Mouse (Mus musculus) midbrain, embryonic 14.5 days (tissue): ENCODE results near the gene Taar1. TPM values are rescaled to one million over a fixed set of nuclear protein-coding genes. Genes with fewer than 3 reads are reported as not detected.
A peak's percentile ranks its signal among the peaks of the same experiment; 100 is the strongest.

ENCODE experiments used
- ATAC-seq: fragments of 200-750 bp; cut with Nextera tagmentation; 2 replicates; pipeline ENCODE4 v1.8.0; 2017; ENCODE audit warnings: moderate number of reproducible peaks, moderate library complexity; ENCODE audit not compliant: low FRiP score, low TSS enrichment
- DNase-seq: peaks from one replicate; pipeline ENCODE4 v3.0.0-alpha.2; 2015
- H3K27ac ChIP-seq: fragments of 300-500 bp; sonication (generic); replicated peaks from 2 replicates; pipeline ENCODE4 v1.5.1; 2014; ENCODE audit warnings: mild to moderate bottlenecking, low read depth, low read length, moderate library complexity
- H3K27me3 ChIP-seq: fragments of 300-500 bp; sonication (generic); 2 replicates; pipeline ENCODE4 v1.6.1; 2014; ENCODE audit warnings: low read length, control low read depth, mixed read lengths; ENCODE audit not compliant: control insufficient read depth, insufficient read depth
- H3K36me3 ChIP-seq: fragments of 300-500 bp; sonication (generic); 2 replicates; pipeline ENCODE4 v1.6.1; 2014; ENCODE audit warnings: low read length, control low read depth; ENCODE audit not compliant: control insufficient read depth, insufficient read depth
- H3K4me1 ChIP-seq: fragments of 300-500 bp; sonication (generic); 2 replicates; pipeline ENCODE4 v1.6.1; 2014; ENCODE audit warnings: mild to moderate bottlenecking, antibody characterized with exemption, low read length, control low read depth; ENCODE audit not compliant: control insufficient read depth, insufficient read depth
- H3K4me2 ChIP-seq: fragments of 300-500 bp; sonication (generic); 2 replicates; pipeline ENCODE4 v1.6.1; 2014; ENCODE audit warnings: mild to moderate bottlenecking, low read length, moderate library complexity
- H3K4me3 ChIP-seq: fragments of 300-500 bp; sonication (generic); replicated peaks from 2 replicates; pipeline ENCODE4 v1.5.1; 2014; ENCODE audit warnings: low read depth, low read length
- H3K9ac ChIP-seq: fragments of 300-500 bp; sonication (generic); replicated peaks from 2 replicates; pipeline ENCODE4 v1.6.1; 2014; ENCODE audit warnings: mild to moderate bottlenecking, low read length, moderate library complexity
- H3K9me3 ChIP-seq: fragments of 300-500 bp; sonication (generic); 2 replicates; pipeline ENCODE4 v1.6.1; 2016; ENCODE audit warnings: low read length, control low read depth, mixed read lengths; ENCODE audit not compliant: control insufficient read depth
- whole genome bisulfite sequencing: fragments of 180-500 bp; shearing (Covaris S2); extraction: QIAGEN DNeasy Blood & Tissue Kit; methylation state at CpG from one replicate; pipeline ENCODE4 v1.1.7; 2014; 5-methylcytosine and 5-hydroxymethylcytosine counted together
- polyA plus RNA-seq: library from polyadenylated mRNA; unstranded; fragments of >200 nt; fragmentation: Nextera tagmentation; extraction: Ambion mirVana; gene quantifications from 2 replicates; pipeline ENCODE4 v1.2.1, GENCODE M21; 2014

Taar1 gene
- polyA plus RNA-seq, 1 experiment from 2014 or later = not detected

- ATAC-seq (no peak), DNase-seq (no peak)
- no peaks in the 10 kb centered on the region for H3K36me3 ChIP-seq
- H3K9me3 ChIP-seq = no peaks in the 10 kb centered on the region
- no peaks in the 10 kb centered on the region for H3K4me1 ChIP-seq
- H3K9ac ChIP-seq = no peak within 1 kb of the TSS
- no peaks in the 10 kb centered on the region for H3K27me3 ChIP-seq
- no peak within 1 kb of the TSS for H3K4me3 ChIP-seq
- WGBS = 96% methylated on average over 13 of the region's 13 CpGs
- H3K27ac ChIP-seq = no peak within 1 kb of the TSS
- H3K4me2 ChIP-seq = no peak within 1 kb of the TSS
Observed at GRCm38 (mm10) chr10:23960444-23960915, 40.3 kb downstream of the Taar1 start, which contains the start of gene Taar4. Gene Taar4, plus strand, starts transcription at chr10:23960494.

- Histone ChIP-seq H3K4me3 (no peak overlapping the region), H3K4me2 (no peak overlapping the region), H3K36me3 (no peaks in the 10 kb centered on the region), H3K27me3 (no peaks in the 10 kb centered on the region), H3K4me1 (no peaks in the 10 kb centered on the region), H3K9me3 (no peaks in the 10 kb centered on the region), H3K9ac (no peak overlapping the region), H3K27ac (no peak overlapping the region)
- ATAC-seq = no peak
- WGBS = 51% methylated on average over 3 of the region's 3 CpGs
- peak; percentile 19 for DNase-seq
Observed at GRCm38 (mm10) chr10:23963444-23963843, 43.3 kb downstream of the Taar1 start.

GRCm38 (mm10) chr10:23964921-23965610 is 44.9 kb downstream of the Taar1 start:
- no peak for ATAC-seq
- no peaks in the 10 kb centered on the region for H3K36me3 ChIP-seq
- H3K4me1 ChIP-seq = no peaks in the 10 kb centered on the region
- H3K4me3 ChIP-seq = no peak overlapping the region
- no peak for DNase-seq
- no peaks in the 10 kb centered on the region for H3K27me3 ChIP-seq
- WGBS = 92% methylated on average over 6 of the region's 6 CpGs
- H3K27ac ChIP-seq = no peak overlapping the region
- H3K4me2 ChIP-seq = no peak overlapping the region
- no peaks in the 10 kb centered on the region for H3K9me3 ChIP-seq
- no peak overlapping the region for H3K9ac ChIP-seq

- H3K27me3 ChIP-seq = no peaks in the 10 kb centered on the region
- 91% methylated on average over 11 of the region's 11 CpGs for WGBS
- DNase-seq = no peak
- no peaks in the 10 kb centered on the region for H3K4me1 ChIP-seq
- H3K36me3 ChIP-seq = no peaks in the 10 kb centered on the region
- no peaks in the 10 kb centered on the region for H3K9me3 ChIP-seq
- ATAC-seq = no peak
- no peak within 1 kb of the TSS for H3K4me3 ChIP-seq
- no peak within 1 kb of the TSS for H3K4me2 ChIP-seq
- H3K27ac ChIP-seq = no peak within 1 kb of the TSS
- no peak within 1 kb of the TSS for H3K9ac ChIP-seq
Observed at GRCm38 (mm10) chr10:23970656-23971165, 50.6 kb downstream of the Taar1 start, which contains the start of gene Taar5. Gene Taar5, plus strand, starts transcription at chr10:23970706.

Other genes with a start within 250 kb of the Taar1 start
- 119 and 123 TPM in 2 replicates for gene Rps12, start 133.1 kb upstream of the Taar1 start, polyA plus RNA-seq
- gene Slc18b1, start 123.4 kb upstream of the Taar1 start, polyA plus RNA-seq = 16.4 and 21.2 TPM in 2 replicates
- gene Vnn3, start 68.9 kb upstream of the Taar1 start, polyA plus RNA-seq = not detected in 2 replicates
- gene Vnn1, start 25.7 kb upstream of the Taar1 start, polyA plus RNA-seq = 0.08 TPM in 1 of 2 replicates, not detected in the other
- not detected in 2 replicates for gene Taar2, start 18.2 kb downstream of the Taar1 start, polyA plus RNA-seq
- not detected in 2 replicates for gene Taar3, start 29.2 kb downstream of the Taar1 start, polyA plus RNA-seq
- gene Taar4, start 40.1 kb downstream of the Taar1 start, polyA plus RNA-seq = not detected in 2 replicates
- not detected in 2 replicates for gene Taar5, start 50.4 kb downstream of the Taar1 start, polyA plus RNA-seq
- not detected in 2 replicates for gene Taar6, start 65.3 kb downstream of the Taar1 start, polyA plus RNA-seq
- not detected in 2 replicates for gene Taar7a, start 73.1 kb downstream of the Taar1 start, polyA plus RNA-seq
- gene Taar7b, start 79.6 kb downstream of the Taar1 start, polyA plus RNA-seq = not detected in 2 replicates
- gene Taar7d, start 106.9 kb downstream of the Taar1 start, polyA plus RNA-seq = not detected in 2 replicates
- not detected in 2 replicates for gene Taar7e, start 117.3 kb downstream of the Taar1 start, polyA plus RNA-seq
- gene Taar7f, start 129.2 kb downstream of the Taar1 start, polyA plus RNA-seq = not detected in 2 replicates
- not detected in 2 replicates for gene Taar8a, start 156.1 kb downstream of the Taar1 start, polyA plus RNA-seq
- gene Taar8b, start 171.9 kb downstream of the Taar1 start, polyA plus RNA-seq = not detected in 2 replicates
- gene Taar8c, start 181.6 kb downstream of the Taar1 start, polyA plus RNA-seq = not detected in 2 replicates
- not detected in 2 replicates for gene Taar9, start 189.2 kb downstream of the Taar1 start, polyA plus RNA-seq
- 326 and 358 TPM in 2 replicates for gene Stx7, start 228.9 kb downstream of the Taar1 start, polyA plus RNA-seq